Mouse (Mus musculus): ENCODE measurements around the gene Strip2.

- TF ChIP-seq CTCF (IDR thresholded peaks at IDR 0.05; ENCODE audit: low read depth) (no peak), EP300 (IDR thresholded peaks at IDR 0.05; ENCODE audit: low read depth) (no peak)
These were observed 24.2 kb downstream of the Strip2 start for GRCm38 (mm10) chr6:29941036-29941435.
